9 mouse cellular contexts compared by ENCODE assay signal in genomic region chr9:88718140-88718539, GRCm38 (mm10). TPM values are rescaled to one million over a fixed set of nuclear protein-coding genes. Genes with fewer than 3 reads are reported as not detected.
DNase-seq lines count a peak whose midpoint lies in the region; ATAC-seq and TF ChIP-seq lines count a peak whose summit lies in the region.
"Not testable (repeated sequence)": the region's sequence is repeated elsewhere in the genome, so short reads cannot be mapped to it uniquely, and the experiment has no call there.
"Had no signal": no experiment of that assay in that cellular context is flagged by ENCODE, and none has a peak within 500 bp of the region (broad histone marks: within the 10 kb centered on the region; RNA-seq: fewer than 3 reads in every experiment).

No protein-coding gene starts in this region.

- not testable (repeated sequence) for H3K4me1 ChIP-seq in MEL (ENCODE audit: control insufficient read depth in 1 of 2, insufficient read depth in 2 of 2, low read length in 2 of 2); cerebellum, adult 2 months (ENCODE audit: control insufficient read depth, insufficient read depth, low read length); forebrain, embryonic 13.5 days; hindbrain, embryonic 14.5 days (replicated peaks; ENCODE audit: control insufficient read depth, insufficient read depth, low read length); lung, postnatal 0 days (ENCODE audit: insufficient read depth, low read depth, low read length)

- DNase-seq in MEL (ENCODE audit: low read depth, low spot score): peak; percentile 41
- peak; percentile 61 to 66 for DNase-seq in cerebellum, adult 2 months
- DNase-seq in hindbrain, embryonic 14.5 days (ENCODE audit: low spot score): not testable (repeated sequence)
- DNase-seq in layer of hippocampus, adult 11-12 months (ENCODE audit: low spot score): peak; percentile 65
- DNase-seq in lung, postnatal 0 days (ENCODE audit: low spot score): peak; percentile 11
- peak; percentile 12 for DNase-seq in neural tube, embryonic 10.5 days (ENCODE audit: extremely low spot score, low spot score)
- DNase-seq in thymus, postnatal 14 days: peak; percentile 58

- not testable (repeated sequence) for H3K9ac ChIP-seq in MEL (ENCODE audit: control insufficient read depth, low read depth, low read length, poor library complexity, severe bottlenecking); forebrain, embryonic 13.5 days; hindbrain, embryonic 14.5 days; lung, postnatal 0 days (replicated peaks; ENCODE audit: low read depth)

- not testable (repeated sequence) for H3K9me3 ChIP-seq in MEL (replicated peaks; ENCODE audit: insufficient read depth, low read length); forebrain, embryonic 13.5 days (replicated peaks); hindbrain, embryonic 14.5 days (ENCODE audit: control insufficient read depth, low read length); lung, postnatal 0 days (ENCODE audit: low read length)

- TF ChIP-seq EP300 in MEL (IDR thresholded peaks at IDR 0.05; ENCODE audit: low read depth in 1 of 2, low read length in 2 of 2); lung, postnatal 0 days (IDR thresholded peaks at IDR 0.05): not testable (repeated sequence)

- not testable (repeated sequence) for H3K36me3 ChIP-seq in MEL (ENCODE audit: control insufficient read depth in 1 of 2, insufficient read depth in 2 of 2, low read length in 2 of 2); forebrain, embryonic 13.5 days (ENCODE audit: poor library complexity, severe bottlenecking); hindbrain, embryonic 14.5 days (replicated peaks; ENCODE audit: control insufficient read depth, insufficient read depth); lung, postnatal 0 days (ENCODE audit: insufficient read depth, low read length)

- H3K27ac ChIP-seq in MEL (ENCODE audit: control insufficient read depth, low read depth, low read length); cerebellum, adult 2 months (ENCODE audit: insufficient read depth, low read length); forebrain, embryonic 13.5 days; hindbrain, embryonic 14.5 days; lung, postnatal 0 days (ENCODE audit: low read length): not testable (repeated sequence)

- H3K4me2 ChIP-seq in forebrain, embryonic 13.5 days; lung, postnatal 0 days (replicated peaks; ENCODE audit: low read depth, low read length): not testable (repeated sequence)
- H3K4me2 ChIP-seq in hindbrain, embryonic 14.5 days (replicated peaks): peak overlapping the region; percentile 57; the same call in 1 of the 2 replicates

- TF ChIP-seq POLR2A in MEL (IDR thresholded peaks at IDR 0.05; ENCODE audit: control insufficient read depth in 1 of 2, insufficient read depth in 1 of 2, low read depth in 1 of 2, low read length in 2 of 2, poor library complexity in 1 of 2); cerebellum, adult 2 months (IDR thresholded peaks at IDR 0.05; ENCODE audit: borderline replicate concordance, insufficient read depth, low read length): not testable (repeated sequence)

- WGBS in cerebellum, adult 2 months: 9% methylated on average over 2 of the region's 2 CpGs
- WGBS in forebrain, embryonic 13.5 days: 28% methylated on average over 2 of the region's 2 CpGs
- 36% methylated on average over 2 of the region's 2 CpGs for WGBS in hindbrain, embryonic 14.5 days
- WGBS in lung, postnatal 0 days: 21% methylated on average over 2 of the region's 2 CpGs

- H3K27me3 ChIP-seq in MEL (ENCODE audit: control insufficient read depth in 1 of 2, insufficient read depth in 2 of 2, low read length in 2 of 2); cerebellum, adult 2 months (ENCODE audit: control insufficient read depth, insufficient read depth, low read length); forebrain, embryonic 13.5 days; hindbrain, embryonic 14.5 days (ENCODE audit: control insufficient read depth, insufficient read depth, low read length); lung, postnatal 0 days (replicated peaks; ENCODE audit: insufficient read depth, low read length): not testable (repeated sequence)

- not testable (repeated sequence) for H3K4me3 ChIP-seq in MEL (ENCODE audit: control insufficient read depth in 1 of 2, insufficient read depth in 1 of 2, low read depth in 2 of 2, low read length in 2 of 2); cerebellum, adult 2 months (replicated peaks; ENCODE audit: insufficient read depth, low read depth, low read length); forebrain, embryonic 13.5 days; hindbrain, embryonic 14.5 days (replicated peaks; ENCODE audit: low read length); lung, postnatal 0 days (ENCODE audit: low read depth, low read length)

- H3K79me2 ChIP-seq in MEL (ENCODE audit: control insufficient read depth, insufficient read depth, low read length, poor library complexity): not testable (repeated sequence)

- peak; percentile 20; the same call in 1 of the 2 replicates for ATAC-seq in forebrain, embryonic 13.5 days
- 0 out of 2 replicates have a peak, but pooled peaks have one; percentile 7 for ATAC-seq in hindbrain, embryonic 14.5 days (ENCODE audit: low FRiP score)
- not testable (repeated sequence) for ATAC-seq in lung, postnatal 0 days

- not testable (repeated sequence) for TF ChIP-seq RAD21 in MEL (IDR thresholded peaks at IDR 0.05; ENCODE audit: low read depth, low read length)

- TF ChIP-seq CTCF in MEL (IDR thresholded peaks at IDR 0.05 in 2 of 3, conservative IDR thresholded peaks at IDR 0.05 in 1 of 3; ENCODE audit: control insufficient read depth in 1 of 3, insufficient read depth in 1 of 3, low read depth in 2 of 3, low read length in 3 of 3, poor library complexity in 1 of 3, severe bottlenecking in 1 of 3): peak in 1 of 3 experiments; percentile 33; a peak in 2 of 6 replicates
- TF ChIP-seq CTCF in cerebellum, adult 2 months (IDR thresholded peaks at IDR 0.05; ENCODE audit: borderline replicate concordance, insufficient read depth, low read depth, low read length): not testable (repeated sequence)
- peak; percentile 43 for TF ChIP-seq CTCF in lung, postnatal 0 days (IDR thresholded peaks at IDR 0.05)

RNA-seq across cellular contexts. Expression of gene Mthfsl, which starts 2.0 kb away (rescaled TPM):
- 3.2 and 4.0 TPM in 2 replicates for total RNA-seq in MEL (2012; rRNA removed)
- 1 to 10 TPM in 1 of 2 experiments, not detected in 1; 5.6 TPM for polyA plus RNA-seq in MEL (2012; ENCODE audit: insufficient read depth in 1 of 2, insufficient read length in 2 of 2, low read depth in 1 of 2, low replicate concordance in 2 of 2, missing spikeins in 1 of 2)
- polyA plus RNA-seq in cerebellum, adult 2 months (2012; rRNA removed): 38.1 and 38.6 TPM in 2 replicates
- polyA plus RNA-seq in forebrain, embryonic 13.5 days (2015; fragmentation: Nextera tagmentation; extraction: Ambion mirVana): 32.8 and 35.3 TPM in 2 replicates
- 37.1 and 40.0 TPM in 2 replicates for polyA plus RNA-seq in hindbrain, embryonic 14.5 days (2014; fragmentation: Nextera tagmentation; extraction: Ambion mirVana)
- 52.5 and 58.2 TPM in 2 replicates for polyA plus RNA-seq in lung, postnatal 0 days (2015; fragmentation: Nextera tagmentation; extraction: Ambion mirVana)

RNA-seq across cellular contexts. Expression of gene Bcl2a1d, which starts 13.6 kb away (rescaled TPM):
- 0.19 and 0.59 TPM in 2 replicates for total RNA-seq in MEL (2012; rRNA removed)
- polyA plus RNA-seq in MEL (2012; ENCODE audit: insufficient read depth in 1 of 2, insufficient read length in 2 of 2, low read depth in 1 of 2, low replicate concordance in 2 of 2, missing spikeins in 1 of 2): not detected
- 0.15 TPM in 1 of 2 replicates, not detected in the other for polyA plus RNA-seq in cerebellum, adult 2 months (2012; rRNA removed)
- polyA plus RNA-seq in forebrain, embryonic 13.5 days (2015; fragmentation: Nextera tagmentation; extraction: Ambion mirVana): not detected in 2 replicates
- 0.39 and 0.63 TPM in 2 replicates for polyA plus RNA-seq in hindbrain, embryonic 14.5 days (2014; fragmentation: Nextera tagmentation; extraction: Ambion mirVana)
- 18.0 and 18.2 TPM in 2 replicates for polyA plus RNA-seq in lung, postnatal 0 days (2015; fragmentation: Nextera tagmentation; extraction: Ambion mirVana)
- total RNA-seq: layer of hippocampus, postnatal 36 days had no signal

Comparison
In these comparisons a context has a peak if more than half of its experiments do, and no peak if none do; other contexts are left out.
1. RNA of gene Bcl2a1d, which starts 13.6 kb away (polyA plus RNA-seq): 18.0 to 18.2 TPM in lung, postnatal 0 days; 0.39 to 0.63 TPM in hindbrain, embryonic 14.5 days, 0.15 TPM in cerebellum, adult 2 months, not detected in MEL and not detected in forebrain, embryonic 13.5 days; every median in the first group is over 10 times any median in the second.